Mouse (Mus musculus) kidney, adult 2 months (tissue): ENCODE results near the gene Arhgdib.

ENCODE experiments used
- CTCF ChIP-seq: fragments of 200-500 bp; conservative IDR thresholded peaks from 2 replicates; pipeline ENCODE4 v1.5.1; 2011; ENCODE audit warnings: low read depth, mild to moderate bottlenecking, control low read depth, low read length, moderate library complexity, mixed read lengths; ENCODE audit not compliant: insufficient read depth, insufficient read length
- POLR2A ChIP-seq: fragments of 200-500 bp; IDR thresholded peaks from one replicate; pipeline ENCODE4 v1.6.1; 2011; ENCODE audit warnings: low read depth, low read length, control low read depth

DNA sequence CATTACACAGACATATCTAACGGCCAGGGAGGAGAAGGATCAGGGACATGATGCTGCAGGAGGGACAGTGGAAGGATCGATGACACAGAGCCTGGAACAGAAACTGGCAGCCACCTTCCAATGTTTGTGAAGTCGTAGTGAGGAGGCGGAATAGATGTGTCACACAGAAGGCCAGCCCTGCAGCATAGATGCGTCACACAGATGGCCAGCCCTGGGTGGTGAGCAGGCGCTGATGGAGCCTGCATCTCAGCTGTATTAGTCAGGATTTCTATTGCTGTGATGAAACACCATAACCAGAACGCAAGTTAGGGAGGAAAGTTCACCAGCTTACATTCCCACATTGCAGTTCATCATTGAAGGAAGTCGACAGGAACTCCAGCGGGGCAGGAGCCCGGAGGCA, 24.2 kb upstream of the Arhgdib start:
- TF ChIP-seq CTCF (no peak), POLR2A (no peak)
